Mouse (Mus musculus): ENCODE measurements at regions not wholly inside any gene's neighbourhood (a gene's known extent, or its start where the extent isn't known, plus 50 kb on each side); places are given as distances from the start of the nearest gene placed in this dataset.
"Not testable (repeated sequence)": the region's sequence is repeated elsewhere in the genome, so short reads cannot be mapped to it uniquely, and the experiment has no call there.

DNA sequence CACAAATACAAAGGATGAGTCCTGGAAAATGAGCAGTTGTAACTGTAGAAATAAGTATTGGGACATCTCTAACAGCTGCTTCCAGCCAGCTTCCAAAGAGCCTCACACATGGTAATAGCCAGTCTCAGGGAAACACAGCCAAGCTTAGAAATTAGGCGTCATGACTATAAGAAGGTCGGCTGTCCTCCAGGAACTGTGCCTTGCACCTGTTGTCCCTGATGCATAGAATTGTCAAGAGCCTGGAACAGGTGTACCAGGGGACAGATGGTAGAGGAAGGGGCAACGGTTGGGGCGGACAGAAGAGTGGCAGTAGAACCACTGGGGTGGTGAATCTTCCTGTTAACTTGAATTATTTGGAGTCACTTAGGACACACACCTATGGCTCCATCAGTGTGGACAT lies 162.1 kb downstream of the Trib2 start:
- DNase-seq (ENCODE audit: low read depth, low spot score): no peak

DNA sequence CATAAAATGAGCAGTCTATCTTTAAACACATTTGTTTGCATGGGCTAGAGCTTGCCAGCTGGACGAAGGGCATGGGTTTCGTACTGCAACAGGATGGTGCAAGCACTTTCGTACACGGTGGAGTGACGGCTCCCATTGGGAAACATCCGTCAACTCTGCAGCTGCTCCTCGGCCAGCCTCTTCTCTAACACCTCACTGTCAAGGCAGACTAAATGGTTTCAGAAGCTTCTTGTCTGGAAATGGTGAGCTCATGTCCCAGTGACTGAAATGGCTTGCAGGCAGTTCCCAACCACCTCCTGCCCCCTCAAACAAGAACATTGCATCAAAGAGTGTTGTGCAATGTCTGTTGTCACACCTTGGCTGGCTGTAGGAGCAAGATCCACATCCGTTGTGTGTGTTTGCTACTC lies 163.4 kb downstream of the Trib2 start:
- no peak for DNase-seq (ENCODE audit: low read depth, low spot score)

DNA sequence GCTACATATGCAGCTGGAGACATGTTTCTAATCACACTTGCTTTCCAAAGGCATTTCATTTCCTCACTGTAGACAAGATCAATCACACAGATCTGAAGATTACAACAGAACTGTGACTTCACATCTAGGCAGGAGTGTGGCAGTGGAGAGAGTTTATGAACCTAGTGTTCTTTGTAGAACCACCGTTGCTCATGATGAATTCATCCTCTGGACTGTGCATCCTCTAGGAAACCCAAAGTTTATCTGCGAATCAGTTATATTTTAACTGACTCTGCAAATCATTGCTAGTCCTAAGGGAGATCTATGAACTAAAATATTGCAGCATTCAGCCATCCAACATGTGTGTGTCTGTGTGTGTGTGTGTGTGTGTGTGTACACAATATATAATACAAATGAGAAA lies 165.4 kb downstream of the Trib2 start:
- DNase-seq (ENCODE audit: low read depth, low spot score): no peak

DNA sequence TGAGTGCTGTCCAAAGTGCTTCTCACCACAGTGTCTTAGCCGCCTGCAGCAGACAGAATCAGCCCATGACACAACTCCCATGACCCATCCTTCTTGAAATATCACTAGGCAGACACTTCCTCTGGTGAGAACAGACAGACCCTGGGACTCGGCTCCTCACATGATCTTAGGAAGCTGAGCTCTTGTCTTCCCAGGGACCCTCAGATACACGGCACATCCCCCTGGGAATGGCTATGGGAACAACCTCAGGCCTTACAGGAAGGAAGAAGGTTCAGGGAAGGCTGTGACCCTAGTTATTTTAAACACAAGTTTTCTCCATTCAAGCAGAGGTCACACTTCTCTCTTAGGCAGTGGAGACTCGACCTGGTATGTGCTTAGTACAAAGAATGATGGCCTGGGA lies 166.8 kb downstream of the Trib2 start:
- DNase-seq (ENCODE audit: low read depth, low spot score): no peak

DNA sequence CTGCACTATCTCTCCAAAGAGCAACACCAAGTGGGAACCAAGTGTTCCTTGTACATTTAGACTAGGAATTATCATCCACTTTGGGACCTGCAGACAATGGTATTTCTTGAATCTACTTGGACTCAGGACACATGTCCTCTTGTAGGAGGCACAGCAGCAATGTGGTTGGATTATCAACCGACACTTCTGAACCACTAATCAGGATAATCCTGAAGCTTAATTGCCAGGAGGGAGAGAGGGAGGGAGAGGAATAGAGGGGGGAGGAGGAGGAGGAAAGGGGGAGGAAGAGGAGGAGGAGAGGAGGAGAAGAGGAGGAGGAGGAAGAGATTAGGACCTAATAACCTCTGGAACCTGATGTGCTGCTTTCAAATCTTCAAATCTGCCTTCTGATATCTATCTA lies 167.5 kb downstream of the Trib2 start:
- no peak for DNase-seq (ENCODE audit: low read depth, low spot score)

DNA sequence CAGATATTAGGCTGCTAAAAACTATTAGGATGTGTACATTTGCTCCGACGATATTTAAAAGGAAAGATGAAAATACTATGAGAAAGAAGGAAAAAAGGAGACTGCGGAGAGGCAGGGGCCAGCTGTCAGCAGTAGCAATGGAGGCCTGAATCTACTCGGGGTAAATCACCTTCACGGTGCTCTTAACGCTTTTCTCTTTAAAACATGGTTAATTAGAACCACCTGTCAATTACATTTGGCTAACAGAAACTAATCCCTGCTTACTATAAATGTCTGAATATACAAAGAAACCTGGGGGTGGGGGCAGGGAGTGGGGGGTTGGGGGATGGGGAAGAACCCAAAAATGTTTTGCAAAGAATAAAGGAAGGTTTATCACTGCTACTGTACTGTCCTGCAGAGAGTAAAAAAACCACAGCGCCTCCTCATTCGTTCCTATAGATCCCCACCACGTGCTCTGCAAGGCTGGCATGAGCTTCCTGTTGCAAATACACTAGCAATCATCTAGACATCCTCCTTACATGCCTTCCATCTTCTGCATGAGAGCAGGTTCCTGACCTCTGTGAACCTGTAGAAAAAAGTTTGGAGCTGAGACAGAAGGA lies 172.5 kb downstream of the Trib2 start:
- no peak for DNase-seq (ENCODE audit: low read depth, low spot score)

DNA sequence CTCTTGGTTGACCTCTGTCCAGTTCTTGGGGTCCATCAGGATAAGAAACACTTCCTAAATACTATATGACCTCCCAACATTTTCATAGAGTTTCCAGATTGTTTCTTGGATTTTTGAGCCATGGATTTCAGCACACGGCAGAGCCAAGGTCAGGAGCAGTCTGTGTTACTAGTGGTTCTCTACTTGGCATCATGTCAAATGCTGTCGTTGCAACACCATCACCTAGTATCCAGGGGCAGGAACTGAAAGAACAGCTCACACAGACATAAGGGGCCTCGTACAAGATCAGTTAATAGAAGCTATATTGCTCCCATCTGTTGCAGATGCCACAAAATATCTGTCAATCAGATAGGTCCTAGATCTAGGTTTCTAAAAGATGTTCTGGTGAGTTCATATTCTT lies 173.1 kb downstream of the Trib2 start:
- no peak for DNase-seq (ENCODE audit: low read depth, low spot score)

DNA sequence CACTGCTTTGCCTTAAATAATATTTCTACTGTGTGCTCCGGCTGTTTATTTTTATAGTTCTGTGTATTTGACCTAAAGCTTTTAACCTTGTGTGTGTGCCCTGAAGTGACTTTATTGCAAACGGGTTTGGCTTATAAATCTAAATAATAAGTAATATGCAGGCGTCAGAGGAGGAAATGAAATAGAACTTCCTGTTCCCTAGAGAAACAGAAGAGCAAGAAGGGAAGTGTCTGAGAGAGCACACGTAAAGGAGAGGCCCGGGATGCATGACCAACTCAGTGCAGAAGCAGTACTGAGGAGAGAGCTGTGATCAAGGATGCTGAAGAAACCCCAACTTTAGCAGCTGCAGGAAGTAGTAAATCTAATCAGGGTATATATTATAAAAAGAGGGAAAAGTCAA lies 176.4 kb downstream of the Trib2 start:
- DNase-seq (ENCODE audit: low read depth, low spot score): no peak

DNA sequence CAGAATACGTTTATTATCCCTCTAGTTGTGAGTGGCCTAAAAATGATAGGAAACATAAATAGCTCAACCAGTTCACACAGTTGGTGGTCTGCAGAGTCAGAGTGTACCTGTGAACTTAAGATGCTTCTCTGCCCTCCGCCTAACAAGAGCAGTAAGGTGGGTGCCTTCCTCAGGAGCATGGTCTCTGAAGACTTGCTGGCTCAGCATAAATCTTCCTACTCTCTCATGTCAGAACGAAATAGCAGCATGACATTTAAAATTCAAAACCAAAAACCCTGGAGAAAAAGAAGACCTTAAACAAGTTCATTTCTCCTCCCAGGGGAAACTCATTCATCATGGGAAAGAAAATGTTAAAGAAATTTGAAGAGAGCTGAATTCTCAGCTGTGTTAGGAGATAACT lies 186.8 kb downstream of the Trib2 start:
- DNase-seq (ENCODE audit: low read depth, low spot score): no peak

DNA sequence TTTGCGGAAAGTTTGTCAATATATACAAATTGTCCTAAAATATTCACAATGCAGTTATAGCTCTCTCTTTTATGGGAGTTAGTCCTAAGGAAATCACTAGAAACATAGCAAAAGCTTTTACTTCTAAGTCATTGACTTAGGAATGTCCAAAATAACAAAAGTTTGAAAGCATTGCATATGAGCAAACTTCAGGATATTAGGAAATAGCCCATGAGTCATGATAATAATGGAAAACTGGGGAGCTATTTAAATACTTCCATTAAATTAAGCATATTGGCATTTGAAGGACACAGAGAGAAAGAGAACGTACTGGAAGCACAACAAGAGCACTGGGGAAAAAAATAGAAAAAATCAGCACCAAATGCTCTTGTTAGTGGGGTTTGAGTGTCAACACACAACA lies 197.2 kb downstream of the Trib2 start:
- DNase-seq (ENCODE audit: low read depth, low spot score): no peak

DNA sequence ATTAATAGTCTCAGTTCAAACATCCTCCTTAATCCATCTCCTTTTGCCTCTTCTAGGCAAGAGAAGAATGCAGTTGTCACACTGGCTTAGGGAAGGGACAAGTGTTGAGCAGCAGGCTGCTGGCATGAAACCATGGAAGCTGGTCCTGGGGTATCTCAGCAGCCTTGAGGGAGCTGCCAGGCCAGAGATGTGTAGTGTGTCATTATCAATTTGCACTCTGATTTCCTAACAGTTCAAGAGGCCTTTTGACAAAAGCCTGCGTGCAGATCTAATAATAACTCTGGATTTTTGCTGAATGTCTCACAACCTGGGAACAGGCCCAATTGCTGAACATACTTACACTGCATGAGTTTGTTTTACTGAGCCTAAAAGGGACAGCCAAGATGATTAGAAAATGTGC lies 199.4 kb downstream of the Trib2 start:
- no peak for DNase-seq (ENCODE audit: low read depth, low spot score)

DNA sequence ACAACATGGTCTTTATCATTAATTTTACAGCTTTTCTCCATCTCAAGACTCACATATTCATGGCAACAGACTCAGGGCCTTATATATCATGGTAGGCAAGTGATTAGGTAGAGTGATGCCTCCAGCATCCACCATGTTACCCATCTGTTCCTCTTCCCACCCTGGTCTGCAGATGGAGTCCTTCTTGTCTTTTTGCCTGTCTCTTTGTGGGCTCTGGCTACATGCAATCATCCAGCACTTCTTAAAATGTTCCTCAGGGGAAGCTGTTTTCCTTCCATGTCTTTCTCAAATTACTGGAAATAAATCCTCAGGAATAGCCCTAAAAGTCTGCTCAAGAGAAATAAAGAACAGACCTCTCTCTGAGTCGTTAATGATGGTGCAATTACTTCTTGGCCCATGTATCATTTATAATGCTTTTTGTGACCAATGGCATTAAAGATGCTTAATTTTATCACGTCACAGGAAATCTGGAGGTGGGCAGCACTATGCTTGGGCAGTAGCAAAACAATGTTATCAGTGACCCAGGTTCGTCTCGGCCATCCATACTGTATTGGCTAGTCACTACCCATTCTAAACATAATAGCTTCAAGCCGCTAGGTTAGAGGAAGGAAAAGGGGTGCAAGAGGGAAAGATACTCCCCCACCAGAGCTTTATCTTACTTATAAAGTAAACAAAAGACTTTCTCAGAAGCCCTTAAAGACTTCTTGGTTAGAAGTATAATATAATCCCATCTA lies 204.7 kb downstream of the Trib2 start:
- DNase-seq (ENCODE audit: low read depth, low spot score): no peak

DNA sequence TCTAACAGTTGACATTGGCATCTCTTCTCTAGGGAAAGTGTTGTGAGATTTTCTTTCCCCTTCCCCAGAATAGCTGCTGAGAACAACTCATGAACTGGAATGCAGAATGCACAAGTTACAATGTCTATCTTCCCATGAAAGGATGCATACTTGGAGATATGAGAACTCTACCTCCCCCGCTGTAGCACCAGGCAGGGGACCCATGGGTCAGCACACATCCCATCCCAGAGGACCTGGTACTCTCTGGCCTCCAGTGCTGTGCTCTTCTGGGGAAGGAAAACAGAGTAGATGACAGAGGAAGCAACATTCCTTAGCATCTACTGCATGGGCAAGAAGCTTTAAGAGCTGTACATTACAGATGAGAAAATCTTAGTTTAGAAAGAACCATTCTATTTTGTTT lies 209.6 kb downstream of the Trib2 start:
- DNase-seq (ENCODE audit: low read depth, low spot score): no peak

DNA sequence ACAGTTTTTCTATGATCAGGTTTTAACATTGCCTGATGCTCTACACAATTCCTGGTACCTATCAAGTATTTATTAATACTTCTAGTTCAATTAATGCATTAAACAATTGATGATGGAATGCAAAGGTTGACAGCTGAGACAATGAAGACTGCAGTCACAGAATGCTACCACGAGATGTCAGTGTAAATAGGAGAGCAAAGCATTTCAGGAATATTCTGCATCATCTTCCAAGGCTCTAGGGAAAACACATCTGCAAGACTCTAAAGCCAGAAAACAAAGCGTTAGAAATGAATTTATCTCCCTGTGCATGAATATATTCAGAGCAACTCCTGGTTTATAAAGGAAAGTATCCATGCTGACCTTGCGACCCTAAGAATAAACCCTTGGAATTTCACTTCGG lies 210.6 kb downstream of the Trib2 start:
- DNase-seq (ENCODE audit: low read depth, low spot score): no peak

DNA sequence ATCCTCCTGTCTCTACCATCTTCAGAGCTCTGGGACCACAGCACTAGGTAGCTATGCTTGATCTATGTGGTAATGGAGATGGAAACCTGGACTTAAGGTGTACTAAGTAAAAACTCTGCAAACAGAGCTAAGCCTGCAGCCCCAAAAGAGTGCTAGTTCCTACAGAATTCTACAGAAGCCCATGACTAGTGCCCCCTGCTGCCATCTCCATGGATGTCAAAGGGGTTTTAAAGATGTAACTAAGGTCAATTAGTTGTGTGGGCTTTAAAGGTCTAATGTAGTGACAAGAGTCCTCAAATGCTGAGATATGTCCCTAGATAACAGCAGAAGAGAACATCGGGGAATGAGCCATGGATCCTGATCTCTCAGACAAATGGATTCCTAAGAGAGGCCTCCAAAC lies 212.1 kb downstream of the Trib2 start:
- no peak for DNase-seq (ENCODE audit: low read depth, low spot score)

DNA sequence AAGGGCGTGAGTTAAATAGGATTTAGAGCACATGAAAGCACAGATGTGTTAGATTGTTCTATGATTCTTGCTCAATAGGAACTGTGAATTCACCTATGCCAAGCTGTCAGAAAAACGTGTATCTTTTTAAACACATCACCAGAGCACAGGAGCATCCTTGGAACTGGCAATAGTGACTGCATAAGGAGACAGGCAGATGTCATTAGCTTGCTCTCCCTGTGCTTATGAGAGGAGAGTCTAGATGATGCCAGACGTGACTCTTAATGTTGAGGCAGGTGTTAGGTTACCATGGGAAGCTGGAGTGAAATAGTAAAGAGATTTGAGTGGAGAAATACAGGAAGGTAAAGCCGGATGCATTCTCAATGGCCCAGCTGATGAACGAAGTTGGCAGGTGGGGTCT lies 212.8 kb downstream of the Trib2 start:
- DNase-seq (ENCODE audit: low read depth, low spot score): no peak

DNA sequence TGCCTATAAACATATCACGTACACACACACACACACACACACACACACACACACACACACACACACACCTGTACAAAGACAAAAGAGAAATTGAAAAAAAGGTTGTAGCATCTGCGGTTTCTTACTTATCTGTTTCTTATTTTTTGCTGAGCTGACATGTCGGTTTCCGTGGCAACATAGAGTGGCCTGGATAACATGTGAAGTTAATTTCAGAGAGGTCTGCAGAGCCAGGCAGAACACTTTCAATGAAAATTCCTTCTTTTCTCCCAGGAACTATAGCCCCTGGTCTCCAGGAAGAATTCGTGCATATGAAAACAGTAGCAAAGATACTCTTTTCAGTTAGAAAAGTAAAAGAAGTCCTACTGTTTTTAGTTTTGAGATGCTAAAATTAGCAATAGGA lies 213.4 kb downstream of the Trib2 start:
- peak; percentile 11 for DNase-seq (ENCODE audit: low read depth, low spot score)

DNA sequence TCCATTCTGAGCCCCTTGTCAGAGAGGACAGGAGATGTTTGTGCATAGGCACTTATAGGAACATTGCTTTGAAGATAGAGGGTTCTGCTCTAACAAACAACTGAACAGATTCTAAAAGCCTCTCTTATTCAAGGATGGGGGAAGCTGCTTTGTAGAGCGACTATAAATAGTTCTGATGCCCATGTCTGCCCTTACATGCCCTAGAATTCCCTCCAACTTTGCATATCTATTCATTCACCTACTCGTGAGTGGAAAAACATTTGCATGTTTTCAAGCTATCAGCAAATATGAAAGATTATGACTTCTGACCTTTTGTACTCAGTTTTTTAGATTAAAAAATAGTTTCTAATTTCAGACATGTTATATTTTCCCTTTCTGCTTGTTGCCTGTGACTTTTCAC lies 222.0 kb downstream of the Trib2 start:
- no peak for DNase-seq (ENCODE audit: low read depth, low spot score)

DNA sequence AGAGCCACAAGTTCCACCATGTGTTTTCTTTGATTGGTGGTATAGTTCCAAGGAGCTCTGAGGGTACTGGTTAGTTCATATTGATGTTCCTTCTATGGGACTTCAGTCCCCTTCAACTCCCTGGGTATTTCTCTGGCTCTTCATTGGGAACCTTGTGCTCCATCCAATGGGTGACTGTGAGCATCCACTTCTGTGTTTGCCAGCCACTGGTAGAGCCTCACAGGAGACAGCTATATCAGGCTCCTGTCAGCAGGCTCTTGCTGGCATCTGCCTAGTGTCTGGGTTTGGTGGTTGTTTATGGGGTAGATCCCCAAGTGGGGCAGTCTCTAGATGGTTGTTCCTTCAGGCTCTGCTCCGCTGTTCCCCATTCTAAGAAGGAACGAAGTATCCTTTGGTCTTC lies 228.9 kb downstream of the Trib2 start:
- DNase-seq (ENCODE audit: low read depth, low spot score): not testable (repeated sequence)

DNA sequence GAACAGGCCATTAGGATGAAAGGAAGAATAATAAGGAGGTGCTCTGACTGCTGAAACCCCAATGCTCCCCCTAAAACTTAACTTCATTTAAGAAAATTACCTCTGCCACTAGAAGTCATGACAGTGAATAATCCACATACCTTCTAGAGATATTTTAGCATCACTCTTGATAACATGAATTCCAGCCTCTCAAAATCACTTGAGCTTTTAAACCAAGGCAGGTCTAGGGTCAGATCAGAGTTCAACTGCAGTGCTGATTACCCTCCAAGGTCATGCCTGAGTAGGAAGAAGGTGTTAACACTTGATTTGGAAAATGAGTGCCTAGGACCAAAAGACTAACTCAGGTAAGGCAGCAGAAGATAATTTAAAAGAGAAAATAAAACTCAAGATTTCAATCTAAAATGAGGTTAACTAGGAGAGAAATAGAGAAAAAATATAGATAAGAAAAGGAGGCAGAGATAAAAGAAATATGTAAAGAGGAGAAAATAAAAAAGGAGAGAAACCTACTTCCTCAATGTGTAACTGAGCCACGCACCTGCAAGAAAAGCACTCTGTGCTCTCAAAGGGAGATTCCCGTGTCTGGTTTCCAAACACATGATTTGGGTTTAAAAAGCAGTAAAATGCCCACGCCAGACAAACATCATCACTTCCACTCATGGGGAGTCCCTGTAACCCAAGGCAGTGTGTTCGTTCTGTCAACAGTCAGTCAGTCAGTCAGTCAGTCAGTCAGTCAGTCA lies 229.8 kb downstream of the Trib2 start:
- DNase-seq (ENCODE audit: low read depth, low spot score): peak; percentile 2

DNA sequence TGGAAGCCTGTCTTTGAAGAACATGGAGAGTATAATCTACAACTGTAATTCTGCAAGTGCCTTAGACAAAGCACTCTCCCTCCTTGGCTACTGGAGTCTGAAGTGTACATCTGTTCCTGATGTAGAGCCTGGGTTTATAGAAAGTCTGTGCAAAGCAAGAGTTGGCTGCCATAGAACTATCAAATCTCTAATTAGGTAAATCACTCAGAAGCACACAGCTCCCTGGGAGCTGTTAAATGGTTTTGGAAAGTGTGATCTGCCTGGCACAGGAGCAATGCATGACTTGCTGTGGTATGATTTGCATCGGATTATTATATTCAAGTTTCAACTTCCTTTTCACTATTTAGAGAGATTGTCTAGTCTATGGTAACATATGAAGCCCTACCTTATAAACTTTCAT lies 230.9 kb downstream of the Trib2 start:
- DNase-seq (ENCODE audit: low read depth, low spot score): no peak

DNA sequence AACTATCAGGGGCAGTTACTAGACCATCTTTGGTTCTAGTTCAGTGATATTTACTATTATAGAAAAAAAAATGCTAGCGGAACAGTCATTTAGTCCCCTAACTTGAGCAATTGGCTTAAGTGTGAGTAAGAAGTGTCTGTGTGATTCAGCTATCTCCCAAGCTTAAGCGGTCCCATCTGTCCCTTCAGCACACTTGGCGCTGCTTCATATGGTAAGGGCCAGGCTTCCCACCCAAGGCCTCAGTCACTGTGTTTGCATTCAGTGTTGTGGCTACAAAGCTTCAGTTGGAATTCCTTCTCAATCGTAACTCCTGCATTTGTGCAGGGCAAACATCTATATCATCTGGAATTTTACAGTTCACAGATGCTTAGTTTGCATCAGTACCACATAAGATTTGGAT lies 232.0 kb downstream of the Trib2 start:
- no peak for DNase-seq (ENCODE audit: low read depth, low spot score)

DNA sequence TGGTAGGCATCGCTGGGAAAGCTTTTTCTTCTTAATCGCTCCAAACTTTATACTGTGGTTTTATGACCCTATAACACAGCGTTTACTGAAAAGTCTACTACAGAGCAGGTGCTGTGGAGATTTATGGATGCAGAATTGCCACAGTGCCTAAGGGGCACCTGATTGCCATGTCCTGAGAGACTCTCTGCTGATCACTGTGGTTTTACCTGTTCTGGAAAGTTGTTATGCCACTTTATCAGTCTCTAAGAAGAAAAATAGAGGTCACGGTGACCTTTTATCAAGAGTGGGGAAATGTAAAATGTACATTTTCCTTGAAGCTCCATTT lies 250.0 kb downstream of the Trib2 start:
- DNase-seq (ENCODE audit: low read depth, low spot score): no peak
